Mouse (Mus musculus) olfactory bulb, adult 2 months (tissue): ENCODE measurements around the gene Plekhg3.

ENCODE experiments used
- CTCF ChIP-seq: fragments of 200-500 bp; IDR thresholded peaks from 2 replicates; pipeline ENCODE4 v1.5.1; 2012; ENCODE audit warnings: low read depth, mild to moderate bottlenecking, low read length, moderate library complexity; ENCODE audit not compliant: insufficient read depth
- POLR2A ChIP-seq: fragments of 200-500 bp; IDR thresholded peaks from 2 replicates; pipeline ENCODE4 v1.6.1; 2012; ENCODE audit warnings: mild to moderate bottlenecking, low read depth, low read length, moderate library complexity; ENCODE audit not compliant: insufficient read depth

DNA sequence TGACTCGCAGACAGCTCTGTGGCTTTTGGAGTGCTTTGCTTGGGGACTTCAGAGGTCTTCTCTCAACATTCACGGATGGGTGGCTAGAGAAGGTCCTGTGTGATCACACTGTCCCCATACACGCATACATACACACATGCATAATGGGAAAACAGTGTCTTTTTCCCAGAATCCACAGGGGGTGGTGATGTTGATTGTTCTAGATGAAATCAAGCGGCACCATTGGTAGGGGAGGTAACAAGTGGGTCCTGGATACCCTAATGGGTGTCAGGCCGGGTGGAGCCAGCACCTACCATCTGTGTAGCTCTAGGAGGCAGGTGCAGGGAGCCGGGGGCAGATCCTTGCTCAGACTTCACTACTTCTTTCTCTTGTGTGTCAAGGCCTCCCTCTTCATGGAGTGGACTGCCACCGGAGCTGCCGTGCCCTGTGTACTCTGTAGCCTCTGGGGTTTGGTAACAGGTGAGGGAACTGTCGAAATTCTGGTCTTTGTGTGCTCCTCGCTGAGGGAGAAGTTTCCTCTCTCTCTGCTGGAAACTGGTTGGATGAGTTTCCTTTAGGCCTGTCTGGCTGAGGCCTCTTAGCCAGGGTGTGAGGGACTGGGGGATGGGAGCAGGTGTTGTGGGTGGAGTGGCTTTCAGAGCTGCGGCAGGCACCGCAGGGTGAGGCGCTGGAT is 16.9 kb downstream of the Plekhg3 start:
- TF ChIP-seq CTCF (no peak), POLR2A (no peak)
